In the genomic region with DNA sequence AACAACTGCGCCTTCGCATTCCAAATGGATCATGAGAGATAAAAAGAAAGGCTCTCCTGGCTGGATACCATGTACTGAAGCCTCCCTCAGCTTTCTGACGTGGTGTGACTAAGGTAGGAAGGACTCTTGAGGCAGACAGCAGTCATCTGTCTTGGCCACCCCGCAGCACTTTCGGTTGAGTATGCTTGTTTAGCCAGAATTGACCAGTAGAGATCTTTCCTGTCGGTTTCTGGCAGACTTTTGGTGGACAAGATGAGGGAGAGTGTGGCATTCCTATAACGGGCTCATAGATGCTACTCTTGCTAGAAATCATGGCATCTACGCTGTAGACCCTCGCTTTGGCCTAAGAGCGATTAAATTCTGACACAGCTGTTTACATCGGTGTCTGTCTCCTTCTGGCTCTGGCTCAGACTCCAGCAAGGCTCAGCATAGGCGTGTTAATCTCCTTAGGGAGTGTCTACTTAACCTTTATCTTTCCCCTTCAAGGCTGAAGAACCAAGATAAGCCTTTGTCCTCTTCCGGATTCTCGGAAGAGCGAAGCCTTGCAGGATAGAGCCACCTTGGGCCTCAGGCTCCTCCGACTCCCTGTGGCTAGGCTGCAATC, we compare ENCODE assay signal across 9 mouse cellular contexts.
A peak's percentile ranks its signal among the peaks of the same experiment; 100 is the strongest.
DNase-seq lines count a peak whose midpoint lies in the region; ATAC-seq and TF ChIP-seq lines count a peak whose summit lies in the region.
"Had no signal": no experiment of that assay in that cellular context is flagged by ENCODE, and none has a peak within 500 bp of the region (broad histone marks: within the 10 kb centered on the region; RNA-seq: fewer than 3 reads in every experiment).

No protein-coding gene starts in this region.

- TF ChIP-seq EP300 in heart, postnatal 0 days (IDR thresholded peaks at IDR 0.05; ENCODE audit: low read depth), result no peak

- peak overlapping the region; percentile 58 for H3K27ac ChIP-seq in heart, postnatal 0 days (ENCODE audit: low read depth)
- no peak overlapping the region for H3K27ac ChIP-seq in lung, embryonic 16.5 days (ENCODE audit: low read length)
- H3K27ac ChIP-seq in forebrain, embryonic 13.5 days, result no peak overlapping the region
- H3K27ac ChIP-seq: neural tube, embryonic 12.5 days had no signal

- H3K4me2 ChIP-seq in heart, postnatal 0 days (ENCODE audit: low read depth, low read length), result 0 out of 2 replicates have a peak overlapping the region, but pooled peaks have one; percentile 35
- peak overlapping the region; percentile 34 for H3K4me2 ChIP-seq in lung, embryonic 16.5 days (ENCODE audit: low read depth, low read length)
- no peak overlapping the region for H3K4me2 ChIP-seq in forebrain, embryonic 13.5 days
- H3K4me2 ChIP-seq: neural tube, embryonic 12.5 days had no signal

- H3K36me3 ChIP-seq in heart, postnatal 0 days (replicated peaks; ENCODE audit: control insufficient read depth, insufficient read depth, low read length), result no peaks in the 10 kb centered on the region
- H3K36me3 ChIP-seq in lung, embryonic 16.5 days (ENCODE audit: control insufficient read depth, insufficient read depth, low read length), result no peaks in the 10 kb centered on the region
- H3K36me3 ChIP-seq in forebrain, embryonic 13.5 days (ENCODE audit: poor library complexity, severe bottlenecking), result no peaks in the 10 kb centered on the region
- H3K36me3 ChIP-seq: neural tube, embryonic 12.5 days had no signal

- intact Hi-C loops in heart, postnatal 25 days (cut with DNase I), result no loop called here

- 42% methylated on average over 16 of the region's 16 CpGs for WGBS in heart, postnatal 0 days
- WGBS in lung, embryonic 16.5 days, result 20% methylated on average over 16 of the region's 16 CpGs
- 56% methylated on average over 16 of the region's 16 CpGs for WGBS in forebrain, embryonic 13.5 days

- ATAC-seq in heart, postnatal 0 days (ENCODE audit: insufficient read depth, low read depth), result no peak
- ATAC-seq in lung, embryonic 16.5 days (ENCODE audit: low read depth), result no peak
- no peak for ATAC-seq in forebrain, embryonic 13.5 days

- H3K4me1 ChIP-seq in heart, postnatal 0 days (ENCODE audit: control insufficient read depth, insufficient read depth), result peaks cover 26% of the 10 kb centered on the region
- peaks cover 16% of the 10 kb centered on the region for H3K4me1 ChIP-seq in lung, embryonic 16.5 days (replicated peaks; ENCODE audit: control insufficient read depth, insufficient read depth, low read length)
- H3K4me1 ChIP-seq in forebrain, embryonic 13.5 days, result peaks cover 28% of the 10 kb centered on the region

- H3K4me3 ChIP-seq in heart, postnatal 0 days (ENCODE audit: low read depth, low read length), result no peak overlapping the region
- peak overlapping the region; percentile 10 for H3K4me3 ChIP-seq in lung, embryonic 16.5 days (ENCODE audit: low read length)
- H3K4me3 ChIP-seq in forebrain, embryonic 13.5 days, result no peak overlapping the region
- H3K4me3 ChIP-seq: neural tube, embryonic 12.5 days had no signal

- H3K9ac ChIP-seq in heart, postnatal 0 days (replicated peaks; ENCODE audit: low read depth, low read length), result no peak overlapping the region
- H3K9ac ChIP-seq in lung, embryonic 16.5 days (ENCODE audit: low read length), result no peak overlapping the region; the same call in 1 of the 2 replicates
- no peak overlapping the region for H3K9ac ChIP-seq in forebrain, embryonic 13.5 days
- H3K9ac ChIP-seq: neural tube, embryonic 12.5 days had no signal

- peak; percentile 96 for DNase-seq in heart, adult 11 months
- no peak for DNase-seq in heart, postnatal 25 days (ENCODE audit: low spot score)
- peak; percentile 29 for DNase-seq in WW6 (ENCODE audit: low read depth, low spot score)
- no peak for DNase-seq in heart, postnatal 0 days (ENCODE audit: low spot score)
- DNase-seq in gastrocnemius, adult 18-20 months (ENCODE audit: low spot score), result no peak
- DNase-seq in spleen, postnatal 4 days (ENCODE audit: low spot score in 2 of 2), result no peak

- no peaks in the 10 kb centered on the region for H3K27me3 ChIP-seq in heart, postnatal 0 days (ENCODE audit: control insufficient read depth, insufficient read depth, low read length)
- H3K27me3 ChIP-seq in lung, embryonic 16.5 days (ENCODE audit: control insufficient read depth, insufficient read depth, low read depth, low read length), result no peaks in the 10 kb centered on the region
- H3K27me3 ChIP-seq in forebrain, embryonic 13.5 days, result 0 out of 2 replicates have a peak, but pooled peaks cover 5% of the 10 kb centered on the region
- H3K27me3 ChIP-seq: neural tube, embryonic 12.5 days had no signal

- H3K9me3 ChIP-seq in heart, postnatal 0 days (replicated peaks; ENCODE audit: control insufficient read depth, low read length), result no peaks in the 10 kb centered on the region
- H3K9me3 ChIP-seq in lung, embryonic 16.5 days (ENCODE audit: control insufficient read depth, low read length), result no peaks in the 10 kb centered on the region
- H3K9me3 ChIP-seq in forebrain, embryonic 13.5 days (replicated peaks), result no peaks in the 10 kb centered on the region
- H3K9me3 ChIP-seq: neural tube, embryonic 12.5 days had no signal

- TF ChIP-seq CTCF in heart, postnatal 0 days (IDR thresholded peaks at IDR 0.05; ENCODE audit: low read depth), result no peak

Comparison
In these comparisons a context has a peak if more than half of its experiments do, and no peak if none do; other contexts are left out.
1. DNase-seq: peak in heart, adult 11 months (single experiment) and WW6 (single experiment); none in heart, postnatal 25 days (single experiment), heart, postnatal 0 days (single experiment), gastrocnemius, adult 18-20 months (single experiment) and spleen, postnatal 4 days (0 of 2).